Mouse (Mus musculus): ENCODE measurements around the gene Rab11fip4.

Rab11fip4 gene

DNA sequence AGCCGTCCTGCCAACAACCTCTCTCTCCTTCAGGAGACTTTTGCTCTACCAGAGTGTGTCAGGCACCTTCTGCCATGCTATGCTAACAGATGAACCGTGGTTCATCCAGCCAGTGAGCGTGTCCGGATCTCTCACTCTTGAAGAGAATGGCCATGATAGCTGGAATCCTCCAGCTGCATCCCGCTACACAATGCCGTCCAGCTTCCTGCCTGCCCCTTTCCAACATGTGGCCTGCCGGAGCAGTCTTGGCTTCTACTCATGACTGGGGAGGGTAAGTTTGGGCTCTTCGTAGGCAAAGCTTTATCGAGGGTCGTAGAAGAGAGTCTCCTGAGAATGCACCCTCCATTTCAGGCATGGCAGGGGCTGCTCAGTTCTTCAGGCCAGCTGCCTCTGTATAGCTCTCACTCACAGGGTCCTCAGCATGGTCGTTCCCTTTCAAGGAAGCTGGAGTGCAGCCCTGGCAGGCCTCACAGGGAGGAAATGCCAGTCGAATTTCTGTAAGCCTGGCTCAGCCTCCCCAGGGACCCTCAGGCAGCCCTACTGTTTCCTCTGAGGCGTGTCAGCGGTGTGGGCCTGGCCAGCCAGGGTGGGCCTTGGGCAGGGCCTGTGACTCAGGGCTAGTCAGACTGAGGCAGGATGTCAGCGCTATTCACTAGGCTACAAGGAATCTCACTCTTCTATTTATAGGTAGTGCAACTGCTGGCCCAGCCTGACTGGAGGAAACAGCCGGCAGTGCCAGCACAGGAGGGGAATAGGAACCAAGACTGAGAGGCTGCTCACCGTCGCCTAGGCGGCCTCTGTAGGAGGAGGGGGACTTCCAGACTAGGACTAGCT lies 147.9 kb downstream of the Rab11fip4 start:
- peak; percentile 96 for DNase-seq (ENCODE audit: low read depth)

- no peak for DNase-seq (ENCODE audit: low read depth)
These were observed 149.9 kb downstream of the Rab11fip4 start for GRCm38 (mm10) chr11:79740740-79741512.

- no peak for DNase-seq (ENCODE audit: low read depth)
These were observed 155.6 kb downstream of the Rab11fip4 start for GRCm38 (mm10) chr11:79746552-79747102.
